Mouse (Mus musculus): ENCODE results near the gene Fstl4. TPM values are rescaled to one million over a fixed set of nuclear protein-coding genes. Genes with fewer than 3 reads are reported as not detected.

The Fstl4 gene
- polyA plus RNA-seq, 1 experiment from 2014 or later = 1.7 TPM

GRCm38 (mm10) chr11:53229011-53229410, 464.6 kb downstream of the Fstl4 start:
- H3K27me3 ChIP-seq (ENCODE audit: control insufficient read depth, insufficient read depth, low read length) = no peaks in the 10 kb centered on the region
- WGBS = 89% methylated on average over 3 of the region's 3 CpGs
- H3K4me2 ChIP-seq (replicated peaks; ENCODE audit: low read depth, low read length) = no peak overlapping the region
- no peak overlapping the region for H3K9ac ChIP-seq (replicated peaks; ENCODE audit: low read depth, low read length)
- H3K27ac ChIP-seq (ENCODE audit: low read length) = no peak overlapping the region
- no peaks in the 10 kb centered on the region for H3K36me3 ChIP-seq (ENCODE audit: control insufficient read depth, insufficient read depth, low read length)
- no peaks in the 10 kb centered on the region for H3K4me1 ChIP-seq (ENCODE audit: control insufficient read depth, insufficient read depth, low read length)
- ATAC-seq (ENCODE audit: insufficient number of reproducible peaks, insufficient read depth, low FRiP score, low read depth) = no peak
- H3K4me3 ChIP-seq (ENCODE audit: low read depth, low read length) = no peak overlapping the region
- H3K9me3 ChIP-seq (ENCODE audit: control insufficient read depth, low read depth, low read length) = no peaks in the 10 kb centered on the region

GRCm38 (mm10) chr11:53231836-53232235, 467.4 kb downstream of the Fstl4 start:
- H3K4me2 ChIP-seq (replicated peaks; ENCODE audit: low read depth, low read length) = no peak overlapping the region
- H3K9ac ChIP-seq (replicated peaks; ENCODE audit: low read depth, low read length) = no peak overlapping the region
- no peaks in the 10 kb centered on the region for H3K27me3 ChIP-seq (ENCODE audit: control insufficient read depth, insufficient read depth, low read length)
- WGBS = 81% methylated on average over 5 of the region's 5 CpGs
- H3K27ac ChIP-seq (ENCODE audit: low read length) = no peak overlapping the region
- no peaks in the 10 kb centered on the region for H3K36me3 ChIP-seq (ENCODE audit: control insufficient read depth, insufficient read depth, low read length)
- H3K4me3 ChIP-seq (ENCODE audit: low read depth, low read length) = no peak overlapping the region
- no peaks in the 10 kb centered on the region for H3K4me1 ChIP-seq (ENCODE audit: control insufficient read depth, insufficient read depth, low read length)
- no peaks in the 10 kb centered on the region for H3K9me3 ChIP-seq (ENCODE audit: control insufficient read depth, low read depth, low read length)
- no peak for ATAC-seq (ENCODE audit: insufficient number of reproducible peaks, insufficient read depth, low FRiP score, low read depth)

- Histone ChIP-seq H3K4me1 (ENCODE audit: control insufficient read depth, insufficient read depth, low read length) (no peaks in the 10 kb centered on the region), H3K9me3 (ENCODE audit: control insufficient read depth, low read depth, low read length) (no peaks in the 10 kb centered on the region), H3K4me3 (ENCODE audit: low read depth, low read length) (no peak overlapping the region), H3K9ac (replicated peaks; ENCODE audit: low read depth, low read length) (no peak overlapping the region), H3K4me2 (replicated peaks; ENCODE audit: low read depth, low read length) (no peak overlapping the region), H3K36me3 (ENCODE audit: control insufficient read depth, insufficient read depth, low read length) (no peaks in the 10 kb centered on the region), H3K27ac (ENCODE audit: low read length) (no peak overlapping the region), H3K27me3 (ENCODE audit: control insufficient read depth, insufficient read depth, low read length) (no peaks in the 10 kb centered on the region)
- WGBS = 63% methylated on average over 9 of the region's 9 CpGs
- no peak for ATAC-seq (ENCODE audit: insufficient number of reproducible peaks, insufficient read depth, low FRiP score, low read depth)
Observed at GRCm38 (mm10) chr11:53233590-53233989, 469.2 kb downstream of the Fstl4 start.

Data from stomach, embryonic 14.5 days (tissue).